Mouse (Mus musculus): ENCODE results near the gene Efhc1.

DNA sequence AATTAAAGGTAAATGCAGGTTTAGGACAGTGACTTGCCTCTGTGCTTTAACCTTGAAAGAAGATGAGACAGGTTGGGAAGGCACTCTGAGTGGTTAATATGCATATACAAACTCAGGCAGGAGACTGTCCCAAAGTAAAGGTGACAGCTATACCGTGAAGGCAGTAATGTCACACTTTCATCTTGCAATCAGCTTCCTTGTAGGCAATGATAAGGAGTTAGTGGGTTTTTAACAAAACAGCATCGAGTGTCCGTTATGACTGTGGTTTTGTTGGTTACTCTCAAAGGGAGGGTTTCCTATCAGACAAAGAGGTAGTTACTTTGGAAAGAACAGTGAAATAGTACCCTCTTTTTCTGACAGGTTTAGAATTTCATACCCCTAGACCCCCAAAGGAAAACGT, 22.9 kb upstream of the Efhc1 start:
- TF ChIP-seq CTCF (IDR thresholded peaks at IDR 0.05; ENCODE audit: borderline replicate concordance, insufficient read depth, low read length) (no peak), POLR2A (IDR thresholded peaks at IDR 0.05; ENCODE audit: low read depth, low read length) (no peak)
